Mouse (Mus musculus): ENCODE measurements at regions not wholly inside any gene's neighbourhood (a gene's known extent, or its start where the extent isn't known, plus 50 kb on each side); places are given as distances from the start of the nearest gene placed in this dataset.

DNA sequence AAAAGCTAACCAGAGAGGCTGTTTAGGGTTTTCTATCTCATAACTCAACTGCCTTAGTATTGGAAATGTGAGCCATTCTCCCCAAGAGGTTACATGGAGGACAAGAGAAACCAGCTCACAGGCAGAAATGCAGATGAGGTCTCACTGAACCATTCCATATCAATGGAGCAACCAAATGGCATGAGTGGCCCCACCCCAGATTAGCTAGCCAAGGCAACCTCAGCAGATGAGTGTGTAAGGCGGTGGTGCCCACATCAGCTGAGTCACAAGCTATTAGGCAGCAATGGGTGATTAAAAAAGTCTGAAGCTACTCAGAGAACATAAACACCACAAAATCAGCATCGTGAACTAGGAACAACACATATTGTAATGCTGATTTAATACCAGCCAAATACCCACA lies 133.2 kb downstream of the Lpin1 start:
- Histone ChIP-seq H3K4me2 (ENCODE audit: low read depth, low read length) (no peak overlapping the region), H3K27me3 (ENCODE audit: insufficient read depth, low read length) (no peaks in the 10 kb centered on the region), H3K4me3 (ENCODE audit: low read depth, low read length) (no peak overlapping the region), H3K36me3 (replicated peaks; ENCODE audit: insufficient read depth, low read length) (no peaks in the 10 kb centered on the region), H3K27ac (ENCODE audit: low read depth) (no peak overlapping the region), H3K4me1 (ENCODE audit: insufficient read depth) (no peaks in the 10 kb centered on the region), H3K9ac (replicated peaks) (no peak overlapping the region), H3K9me3 (ENCODE audit: low read length) (no peaks in the 10 kb centered on the region)
- WGBS (ENCODE audit: insufficient replicate concordance) = 68% methylated on average over 2 of the region's 2 CpGs
- DNase-seq (no peak), ATAC-seq (no peak)
- TF ChIP-seq CTCF (IDR thresholded peaks at IDR 0.05; ENCODE audit: low read depth) = no peak
- TF ChIP-seq EP300 (IDR thresholded peaks at IDR 0.05; ENCODE audit: low read depth) = no peak

GRCm38 (mm10) chr12:16474361-16475080 lies 136.2 kb downstream of the Lpin1 start:
- 69% methylated on average over 4 of the region's 4 CpGs for WGBS (ENCODE audit: insufficient replicate concordance)
- Histone ChIP-seq H3K36me3 (replicated peaks; ENCODE audit: insufficient read depth, low read length) (no peaks in the 10 kb centered on the region), H3K27ac (ENCODE audit: low read depth) (no peak overlapping the region), H3K4me1 (ENCODE audit: insufficient read depth) (no peaks in the 10 kb centered on the region), H3K4me3 (ENCODE audit: low read depth, low read length) (no peak overlapping the region), H3K9me3 (ENCODE audit: low read length) (no peaks in the 10 kb centered on the region), H3K27me3 (ENCODE audit: insufficient read depth, low read length) (no peaks in the 10 kb centered on the region), H3K9ac (replicated peaks) (no peak overlapping the region), H3K4me2 (ENCODE audit: low read depth, low read length) (no peak overlapping the region)
- TF ChIP-seq EP300 (IDR thresholded peaks at IDR 0.05; ENCODE audit: low read depth) = no peak
- no peak for TF ChIP-seq CTCF (IDR thresholded peaks at IDR 0.05; ENCODE audit: low read depth)
- DNase-seq (no peak), ATAC-seq (no peak)

GRCm38 (mm10) chr12:16457419-16457818 lies 153.3 kb downstream of the Lpin1 start:
- Histone ChIP-seq H3K4me1 (ENCODE audit: insufficient read depth) (no peaks in the 10 kb centered on the region), H3K4me2 (ENCODE audit: low read depth, low read length) (no peak overlapping the region), H3K27me3 (ENCODE audit: insufficient read depth, low read length) (no peaks in the 10 kb centered on the region), H3K27ac (ENCODE audit: low read depth) (no peak overlapping the region), H3K9ac (replicated peaks) (no peak overlapping the region), H3K4me3 (ENCODE audit: low read depth, low read length) (no peak overlapping the region), H3K36me3 (replicated peaks; ENCODE audit: insufficient read depth, low read length) (no peaks in the 10 kb centered on the region), H3K9me3 (ENCODE audit: low read length) (no peaks in the 10 kb centered on the region)
- ATAC-seq (no peak), DNase-seq (no peak)
- TF ChIP-seq CTCF (IDR thresholded peaks at IDR 0.05; ENCODE audit: low read depth) (no peak), EP300 (IDR thresholded peaks at IDR 0.05; ENCODE audit: low read depth) (no peak)
- WGBS (ENCODE audit: insufficient replicate concordance) = 74% methylated on average over 6 of the region's 6 CpGs

GRCm38 (mm10) chr12:16450771-16451435 lies 159.9 kb downstream of the Lpin1 start:
- H3K4me2 ChIP-seq (ENCODE audit: low read depth, low read length) = no peak overlapping the region
- ATAC-seq (no peak), DNase-seq (no peak)
- H3K27me3 ChIP-seq (ENCODE audit: insufficient read depth, low read length) = no peaks in the 10 kb centered on the region
- no peak overlapping the region for H3K9ac ChIP-seq (replicated peaks)
- TF ChIP-seq EP300 (IDR thresholded peaks at IDR 0.05; ENCODE audit: low read depth) (no peak), CTCF (IDR thresholded peaks at IDR 0.05; ENCODE audit: low read depth) (no peak)
- H3K9me3 ChIP-seq (ENCODE audit: low read length) = no peaks in the 10 kb centered on the region
- H3K27ac ChIP-seq (ENCODE audit: low read depth) = no peak overlapping the region
- H3K4me1 ChIP-seq (ENCODE audit: insufficient read depth) = no peaks in the 10 kb centered on the region
- H3K4me3 ChIP-seq (ENCODE audit: low read depth, low read length) = no peak overlapping the region
- WGBS (ENCODE audit: insufficient replicate concordance) = 37% methylated on average over 3 of the region's 3 CpGs
- no peaks in the 10 kb centered on the region for H3K36me3 ChIP-seq (replicated peaks; ENCODE audit: insufficient read depth, low read length)

GRCm38 (mm10) chr12:16438717-16439116 lies 172.0 kb downstream of the Lpin1 start:
- DNase-seq = no peak
- WGBS (ENCODE audit: insufficient replicate concordance) = 77% methylated on average over 5 of the region's 5 CpGs

DNA sequence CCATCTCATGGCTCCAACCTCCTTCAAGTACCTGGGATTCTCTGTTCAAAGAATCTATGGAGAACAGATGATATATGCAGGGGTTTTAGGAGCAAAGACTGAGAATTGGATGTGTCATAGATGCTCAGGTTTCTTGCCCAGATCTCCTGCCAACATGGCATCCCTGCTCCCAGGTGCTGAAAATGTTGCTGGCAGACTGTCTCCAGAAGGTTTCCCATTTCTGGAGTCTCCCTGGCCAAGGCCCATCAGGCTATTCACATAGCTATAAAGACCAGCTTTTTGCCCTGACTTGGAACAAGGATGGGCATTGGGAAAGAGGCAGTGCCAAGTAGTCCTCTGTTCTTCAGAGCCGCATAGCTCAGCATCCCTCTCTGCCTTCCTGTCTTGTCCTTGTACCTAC lies 173.8 kb downstream of the Lpin1 start:
- TF ChIP-seq EP300 (IDR thresholded peaks at IDR 0.05; ENCODE audit: low read depth) (no peak), CTCF (IDR thresholded peaks at IDR 0.05; ENCODE audit: low read depth) (no peak)
- H3K4me3 ChIP-seq (ENCODE audit: low read depth, low read length) = no peak overlapping the region
- no peaks in the 10 kb centered on the region for H3K9me3 ChIP-seq (ENCODE audit: low read length)
- DNase-seq = no peak
- no peaks in the 10 kb centered on the region for H3K27me3 ChIP-seq (ENCODE audit: insufficient read depth, low read length)
- H3K27ac ChIP-seq (ENCODE audit: low read depth) = no peak overlapping the region
- no peak overlapping the region for H3K4me2 ChIP-seq (ENCODE audit: low read depth, low read length)
- ATAC-seq = no peak
- H3K36me3 ChIP-seq (replicated peaks; ENCODE audit: insufficient read depth, low read length) = no peaks in the 10 kb centered on the region
- no peaks in the 10 kb centered on the region for H3K4me1 ChIP-seq (ENCODE audit: insufficient read depth)
- WGBS (ENCODE audit: insufficient replicate concordance) = 92% methylated on average over 1 of the region's 1 CpGs
- H3K9ac ChIP-seq (replicated peaks) = no peak overlapping the region

More at GRCm38 (mm10) chr12:16438717-16439116, 172.0 kb downstream of the Lpin1 start:
- no peak for ATAC-seq
- Histone ChIP-seq H3K27ac (ENCODE audit: low read depth) (no peak overlapping the region), H3K4me3 (ENCODE audit: low read depth, low read length) (no peak overlapping the region), H3K36me3 (replicated peaks; ENCODE audit: insufficient read depth, low read length) (no peaks in the 10 kb centered on the region), H3K4me2 (ENCODE audit: low read depth, low read length) (no peak overlapping the region), H3K9me3 (ENCODE audit: low read length) (no peaks in the 10 kb centered on the region), H3K4me1 (ENCODE audit: insufficient read depth) (no peaks in the 10 kb centered on the region), H3K27me3 (ENCODE audit: insufficient read depth, low read length) (no peaks in the 10 kb centered on the region), H3K9ac (replicated peaks) (no peak overlapping the region)
- TF ChIP-seq EP300 (IDR thresholded peaks at IDR 0.05; ENCODE audit: low read depth) (no peak), CTCF (IDR thresholded peaks at IDR 0.05; ENCODE audit: low read depth) (no peak)
